In genomic region chr12:57204276-57204851, GRCm38 (mm10) we compare ENCODE assay signal across 23 mouse cellular contexts. TPM values are rescaled to one million over a fixed set of nuclear protein-coding genes. Genes with fewer than 3 reads are reported as not detected.
DNase-seq lines count a peak whose midpoint lies in the region; ATAC-seq and TF ChIP-seq lines count a peak whose summit lies in the region.
"Had no signal": no experiment of that assay in that cellular context is flagged by ENCODE, and none has a peak within 500 bp of the region (broad histone marks: within the 10 kb centered on the region; RNA-seq: fewer than 3 reads in every experiment).

No protein-coding gene starts in this region.

- no peak for TF ChIP-seq RAD21 in MEL (IDR thresholded peaks at IDR 0.05; ENCODE audit: low read depth, low read length)

- no peaks in the 10 kb centered on the region for H3K27me3 ChIP-seq in kidney, adult 2 months (replicated peaks; ENCODE audit: control insufficient read depth, insufficient read depth, low read length)
- no peaks in the 10 kb centered on the region for H3K27me3 ChIP-seq in MEL (ENCODE audit: control insufficient read depth in 1 of 2, insufficient read depth in 2 of 2, low read length in 2 of 2)
- no peaks in the 10 kb centered on the region for H3K27me3 ChIP-seq in stomach, postnatal 0 days (ENCODE audit: control insufficient read depth, insufficient read depth, low read length)
- no peaks in the 10 kb centered on the region for H3K27me3 ChIP-seq in midbrain, embryonic 15.5 days (replicated peaks)
- H3K27me3 ChIP-seq: embryonic facial prominence, embryonic 12.5 days; forebrain, embryonic 13.5 days; forebrain, embryonic 15.5 days had no signal

- TF ChIP-seq CTCF in kidney, adult 2 months (conservative IDR thresholded peaks at IDR 0.05; ENCODE audit: insufficient read depth, insufficient read length, low read depth, low read length) = no peak
- no peak for TF ChIP-seq CTCF in MEL (IDR thresholded peaks at IDR 0.05 in 2 of 3, conservative IDR thresholded peaks at IDR 0.05 in 1 of 3; ENCODE audit: control insufficient read depth in 1 of 3, insufficient read depth in 1 of 3, low read depth in 2 of 3, low read length in 3 of 3, poor library complexity in 1 of 3, severe bottlenecking in 1 of 3)
- TF ChIP-seq CTCF in stomach, postnatal 0 days (IDR thresholded peaks at IDR 0.05; ENCODE audit: low read depth) = no peak

- peak; percentile 70 for DNase-seq in kidney, adult 2 months
- no peak for DNase-seq in kidney, postnatal 25 days
- DNase-seq in MEL (ENCODE audit: low read depth, low spot score) = no peak
- peak; percentile 30 for DNase-seq in naive thymus-derived CD4-positive, alpha-beta T cell, adult 2 months (ENCODE audit: low read depth)
- DNase-seq in stomach, postnatal 0 days (ENCODE audit: low spot score) = no peak
- DNase-seq: adrenal gland, adult 2 months; adrenal gland, postnatal 10 days; adrenal gland, postnatal 25 days; B cell, adult 2 months; cerebellum, adult 11-12 months; cerebellum, adult 2 months; cerebellum, adult 9-10 months; cerebellum, postnatal 10 days; cerebellum, postnatal 25 days; forebrain, postnatal 0 days had no signal

- 70% methylated on average over 4 of the region's 4 CpGs for WGBS in kidney, adult 2 months
- 49% methylated on average over 4 of the region's 4 CpGs for WGBS in stomach, postnatal 0 days
- 86% methylated on average over 4 of the region's 4 CpGs for WGBS in midbrain, embryonic 15.5 days

- H3K36me3 ChIP-seq in kidney, adult 2 months (ENCODE audit: control insufficient read depth, insufficient read depth, low read length) = no peaks in the 10 kb centered on the region
- H3K36me3 ChIP-seq in MEL (ENCODE audit: control insufficient read depth in 1 of 2, insufficient read depth in 2 of 2, low read length in 2 of 2) = no peaks in the 10 kb centered on the region
- no peaks in the 10 kb centered on the region for H3K36me3 ChIP-seq in stomach, postnatal 0 days (ENCODE audit: control insufficient read depth, insufficient read depth, low read length)
- H3K36me3 ChIP-seq in midbrain, embryonic 15.5 days (replicated peaks) = no peaks in the 10 kb centered on the region
- H3K36me3 ChIP-seq: embryonic facial prominence, embryonic 10.5 days; embryonic facial prominence, embryonic 12.5 days; forebrain, embryonic 15.5 days; G1E had no signal

- H3K27ac ChIP-seq in kidney, adult 2 months (ENCODE audit: insufficient read depth, low read depth, low read length) = no peak overlapping the region
- H3K27ac ChIP-seq in MEL (ENCODE audit: control insufficient read depth, low read depth, low read length) = no peak overlapping the region
- no peak overlapping the region for H3K27ac ChIP-seq in stomach, postnatal 0 days (replicated peaks)
- H3K27ac ChIP-seq in midbrain, embryonic 15.5 days = no peak overlapping the region
- H3K27ac ChIP-seq: embryonic facial prominence, embryonic 10.5 days; embryonic facial prominence, embryonic 12.5 days; forebrain, embryonic 13.5 days; forebrain, embryonic 15.5 days had no signal

- peaks cover 12% of the 10 kb centered on the region; the same call in 1 of the 2 replicates for H3K4me1 ChIP-seq in kidney, adult 2 months (ENCODE audit: control insufficient read depth, insufficient read depth, low read length)
- no peaks in the 10 kb centered on the region for H3K4me1 ChIP-seq in MEL (ENCODE audit: control insufficient read depth in 1 of 2, insufficient read depth in 2 of 2, low read length in 2 of 2)
- no peaks in the 10 kb centered on the region for H3K4me1 ChIP-seq in stomach, postnatal 0 days (replicated peaks; ENCODE audit: control insufficient read depth, insufficient read depth)
- H3K4me1 ChIP-seq in midbrain, embryonic 15.5 days = no peaks in the 10 kb centered on the region
- H3K4me1 ChIP-seq: embryonic facial prominence, embryonic 10.5 days; embryonic facial prominence, embryonic 12.5 days; forebrain, embryonic 13.5 days; forebrain, embryonic 15.5 days had no signal

- no peak overlapping the region for H3K9ac ChIP-seq in MEL (ENCODE audit: control insufficient read depth, low read depth, low read length, poor library complexity, severe bottlenecking)
- no peak overlapping the region for H3K9ac ChIP-seq in stomach, postnatal 0 days (ENCODE audit: low read length)
- no peak overlapping the region for H3K9ac ChIP-seq in midbrain, embryonic 15.5 days
- H3K9ac ChIP-seq: embryonic facial prominence, embryonic 12.5 days; forebrain, embryonic 13.5 days; forebrain, embryonic 15.5 days; forebrain, postnatal 0 days had no signal

- H3K9me3 ChIP-seq in MEL (replicated peaks; ENCODE audit: insufficient read depth, low read length) = no peaks in the 10 kb centered on the region
- H3K9me3 ChIP-seq in stomach, postnatal 0 days (ENCODE audit: control insufficient read depth, low read length) = no peaks in the 10 kb centered on the region
- H3K9me3 ChIP-seq in midbrain, embryonic 15.5 days = no peaks in the 10 kb centered on the region
- H3K9me3 ChIP-seq: embryonic facial prominence, embryonic 10.5 days; embryonic facial prominence, embryonic 12.5 days; forebrain, embryonic 13.5 days; forebrain, embryonic 15.5 days; G1E had no signal

- ATAC-seq in CD4-positive, CD25-positive, alpha-beta regulatory T cell, adult 4 months = peak; percentile 28
- ATAC-seq in stomach, postnatal 0 days (ENCODE audit: low FRiP score, low TSS enrichment) = no peak
- no peak for ATAC-seq in midbrain, embryonic 15.5 days (replicated peaks)
- ATAC-seq: forebrain, embryonic 13.5 days; forebrain, embryonic 15.5 days; forebrain, postnatal 0 days had no signal

- TF ChIP-seq EP300 in MEL (IDR thresholded peaks at IDR 0.05; ENCODE audit: low read depth in 1 of 2, low read length in 2 of 2) = no peak
- no peak for TF ChIP-seq EP300 in stomach, postnatal 0 days (optimal IDR thresholded peaks at IDR 0.05)

- no peak overlapping the region for H3K4me3 ChIP-seq in kidney, adult 2 months (ENCODE audit: insufficient read depth, low read depth, low read length)
- H3K4me3 ChIP-seq in MEL (ENCODE audit: control insufficient read depth in 1 of 2, insufficient read depth in 1 of 2, low read depth in 2 of 2, low read length in 2 of 2) = no peak overlapping the region
- no peak overlapping the region for H3K4me3 ChIP-seq in stomach, postnatal 0 days (ENCODE audit: low read depth, low read length)
- no peak overlapping the region for H3K4me3 ChIP-seq in midbrain, embryonic 15.5 days
- H3K4me3 ChIP-seq: embryonic facial prominence, embryonic 10.5 days; embryonic facial prominence, embryonic 12.5 days; forebrain, embryonic 13.5 days; forebrain, embryonic 15.5 days had no signal

- no peak for TF ChIP-seq POLR2A in kidney, adult 2 months (IDR thresholded peaks at IDR 0.05; ENCODE audit: low read depth, low read length)
- TF ChIP-seq POLR2A in MEL (IDR thresholded peaks at IDR 0.05; ENCODE audit: control insufficient read depth in 1 of 2, insufficient read depth in 1 of 2, low read depth in 1 of 2, low read length in 2 of 2, poor library complexity in 1 of 2) = no peak

- no peak overlapping the region for H3K4me2 ChIP-seq in stomach, postnatal 0 days (replicated peaks; ENCODE audit: low read depth)
- H3K4me2 ChIP-seq in midbrain, embryonic 15.5 days = no peak overlapping the region
- H3K4me2 ChIP-seq: embryonic facial prominence, embryonic 12.5 days; forebrain, embryonic 13.5 days; forebrain, embryonic 15.5 days had no signal

- H3K79me2 ChIP-seq in MEL (ENCODE audit: control insufficient read depth, insufficient read depth, low read length, poor library complexity) = no peaks in the 10 kb centered on the region

TF ChIP-seq in MEL, 35 proteins besides CTCF, POLR2A, EP300 and RAD21:
- TF ChIP-seq ETS1 (IDR thresholded peaks at IDR 0.05; ENCODE audit: low read depth, low read length) (peak; percentile 78), TCF12 (IDR thresholded peaks at IDR 0.05; ENCODE audit: low read depth, low read length) (no peak)

RNA-seq across cellular contexts. Expression of gene Slc25a21, which starts 7.1 kb away (rescaled TPM):
- 5.0 and 5.3 TPM in 2 replicates for polyA plus RNA-seq in kidney, adult 2 months (2012; rRNA removed)
- not detected for polyA plus RNA-seq in CD4-positive, CD25-positive, alpha-beta regulatory T cell, adult 4 months (2017; shearing (Covaris generic))
- 11.7 and 18.3 TPM in 2 replicates for total RNA-seq in MEL (2012; rRNA removed)
- 10 to 100 TPM in 1 of 2 experiments, not detected in 1; 14.7 TPM for polyA plus RNA-seq in MEL (2012; ENCODE audit: insufficient read depth in 1 of 2, insufficient read length in 2 of 2, low read depth in 1 of 2, low replicate concordance in 2 of 2, missing spikeins in 1 of 2)
- polyA plus RNA-seq in stomach, postnatal 0 days (2015; fragmentation: Nextera tagmentation; extraction: Ambion mirVana) = 1.2 TPM in 2 replicates
- polyA plus RNA-seq in midbrain, embryonic 15.5 days (2015; fragmentation: Nextera tagmentation; extraction: Ambion mirVana) = 0.12 and 0.46 TPM in 2 replicates
- polyA plus RNA-seq: brain, embryonic 14.5 days had no signal

RNA-seq across cellular contexts. Expression of gene Prps1l3, which starts 25.8 kb away (rescaled TPM):
- 12.5 and 15.0 TPM in 2 replicates for polyA plus RNA-seq in kidney, adult 2 months (2012; rRNA removed)
- 10 to 100 TPM; 57.7 to 62.7 TPM for polyA plus RNA-seq in CD4-positive, CD25-positive, alpha-beta regulatory T cell, adult 4 months (2017; shearing (Covaris generic))
- total RNA-seq in MEL (2012; rRNA removed) = 70.7 and 81.2 TPM in 2 replicates
- polyA plus RNA-seq in MEL (2012; ENCODE audit: insufficient read depth in 1 of 2, insufficient read length in 2 of 2, low read depth in 1 of 2, low replicate concordance in 2 of 2, missing spikeins in 1 of 2) = 10 to 100 TPM in 1 of 2 experiments, not detected in 1; 52.6 TPM
- 24.0 TPM in 2 replicates for polyA plus RNA-seq in stomach, postnatal 0 days (2015; fragmentation: Nextera tagmentation; extraction: Ambion mirVana)
- polyA plus RNA-seq in midbrain, embryonic 15.5 days (2015; fragmentation: Nextera tagmentation; extraction: Ambion mirVana) = 28.7 and 30.7 TPM in 2 replicates

RNA-seq across cellular contexts. Expression of gene Mipol1, which starts 25.9 kb away (rescaled TPM):
- polyA plus RNA-seq in kidney, adult 2 months (2012; rRNA removed) = 1.5 and 1.7 TPM in 2 replicates
- 10 to 100 TPM; 14.8 to 16.0 TPM for polyA plus RNA-seq in CD4-positive, CD25-positive, alpha-beta regulatory T cell, adult 4 months (2017; shearing (Covaris generic))
- total RNA-seq in MEL (2012; rRNA removed) = 4.0 and 4.4 TPM in 2 replicates
- 1 to 10 TPM in 1 of 2 experiments, not detected in 1; 8.3 TPM for polyA plus RNA-seq in MEL (2012; ENCODE audit: insufficient read depth in 1 of 2, insufficient read length in 2 of 2, low read depth in 1 of 2, low replicate concordance in 2 of 2, missing spikeins in 1 of 2)
- polyA plus RNA-seq in stomach, postnatal 0 days (2015; fragmentation: Nextera tagmentation; extraction: Ambion mirVana) = 5.9 and 6.3 TPM in 2 replicates
- 4.3 and 4.6 TPM in 2 replicates for polyA plus RNA-seq in midbrain, embryonic 15.5 days (2015; fragmentation: Nextera tagmentation; extraction: Ambion mirVana)

Comparison
In these comparisons a context has a peak if more than half of its experiments do, and no peak if none do; other contexts are left out.
1. DNase-seq: peak in kidney, adult 2 months (single experiment) and naive thymus-derived CD4-positive, alpha-beta T cell, adult 2 months (single experiment); none in kidney, postnatal 25 days (0 of 2), MEL (single experiment) and stomach, postnatal 0 days (single experiment).